Mouse (Mus musculus) kidney, adult 9 months (tissue): Measurements from ENCODE around the gene 9430097D07Rik.

ENCODE experiments used
- DNase-seq: peaks from one replicate; pipeline ENCODE4 v3.0.0; 2022

The 9430097D07Rik gene

GRCm38 (mm10) chr2:32555484-32555883 lies 20.0 kb downstream of the 9430097D07Rik start:
- DNase-seq: no peak

- DNase-seq: no peak
These were observed 21.8 kb downstream of the 9430097D07Rik start for GRCm38 (mm10) chr2:32553592-32554148.

GRCm38 (mm10) chr2:32551236-32551635 lies 24.2 kb downstream of the 9430097D07Rik start:
- no peak for DNase-seq

- no peak for DNase-seq
These were observed 25.7 kb downstream of the 9430097D07Rik start for GRCm38 (mm10) chr2:32549764-32550163.

- DNase-seq: no peak
These were observed 26.3 kb downstream of the 9430097D07Rik start for GRCm38 (mm10) chr2:32549171-32549570.

GRCm38 (mm10) chr2:32547964-32548739 lies 27.3 kb downstream of the 9430097D07Rik start:
- DNase-seq: no peak

GRCm38 (mm10) chr2:32547380-32547779 lies 28.1 kb downstream of the 9430097D07Rik start:
- no peak for DNase-seq

GRCm38 (mm10) chr2:32546951-32547350 lies 28.5 kb downstream of the 9430097D07Rik start:
- no peak for DNase-seq

- no peak for DNase-seq
These were observed 32.4 kb downstream of the 9430097D07Rik start for GRCm38 (mm10) chr2:32543031-32543449.

GRCm38 (mm10) chr2:32541986-32542573 lies 33.4 kb downstream of the 9430097D07Rik start:
- no peak for DNase-seq

GRCm38 (mm10) chr2:32541333-32541908 lies 34.1 kb downstream of the 9430097D07Rik start:
- no peak for DNase-seq

- no peak for DNase-seq
These were observed 36.0 kb downstream of the 9430097D07Rik start for GRCm38 (mm10) chr2:32539452-32539981.

- peak; percentile 44 for DNase-seq
These were observed 37.0 kb downstream of the 9430097D07Rik start for GRCm38 (mm10) chr2:32538461-32538860.

GRCm38 (mm10) chr2:32537941-32538340 lies 37.5 kb downstream of the 9430097D07Rik start:
- peak; percentile 49 for DNase-seq

GRCm38 (mm10) chr2:32537360-32537905 lies 38.1 kb downstream of the 9430097D07Rik start:
- DNase-seq: peak; percentile 71

GRCm38 (mm10) chr2:32536634-32537359 lies 38.7 kb downstream of the 9430097D07Rik start:
- DNase-seq: peak; percentile 82

- DNase-seq: peak; percentile 77
These were observed 39.3 kb downstream of the 9430097D07Rik start for GRCm38 (mm10) chr2:32536086-32536633.

GRCm38 (mm10) chr2:32535501-32535991 lies 39.9 kb downstream of the 9430097D07Rik start:
- peak; percentile 82 for DNase-seq

GRCm38 (mm10) chr2:32534733-32535471 lies 40.6 kb downstream of the 9430097D07Rik start, which contains the start of gene Fam102a:
Gene Fam102a, plus strand, starts transcription at chr2:32535332.
- DNase-seq: peak; percentile 99

- DNase-seq: peak; percentile 76
These were observed 41.3 kb downstream of the 9430097D07Rik start for GRCm38 (mm10) chr2:32534061-32534732.
